Mouse (Mus musculus) layer of hippocampus, postnatal 36 days (tissue): Measurements from ENCODE around the gene Nmnat2. TPM values are rescaled to one million over a fixed set of nuclear protein-coding genes. Genes with fewer than 3 reads are reported as not detected.

Experiments
- DNase-seq, 2 experiments: peaks; one replicate each; pipeline ENCODE4 v3.0.0; 2022
- total RNA-seq, 2 experiments: library from RNA; stranded (reverse); gene quantifications; 2 replicates each; pipeline ENCODE4 v1.2.3; 2021

Nmnat2 gene
- total RNA-seq, 2 experiments from 2014 or later: 131 to 133 TPM

GRCm38 (mm10) chr1:153126491-153127381, 171.9 kb downstream of the Nmnat2 start:
- DNase-seq: no peak

GRCm38 (mm10) chr1:153127622-153128021, 172.8 kb downstream of the Nmnat2 start:
- no peak for DNase-seq

GRCm38 (mm10) chr1:153128780-153129179, 174.0 kb downstream of the Nmnat2 start:
- no peak for DNase-seq

- no peak for DNase-seq
These were observed 175.4 kb downstream of the Nmnat2 start for GRCm38 (mm10) chr1:153129992-153130713.

GRCm38 (mm10) chr1:153133865-153134781, 179.3 kb downstream of the Nmnat2 start:
- DNase-seq: peak in 1 of 2 experiments; percentile 6

GRCm38 (mm10) chr1:153136647-153137046, 181.9 kb downstream of the Nmnat2 start:
- DNase-seq: no peak

- peak; percentile 16 to 35 for DNase-seq
These were observed 183.7 kb downstream of the Nmnat2 start for GRCm38 (mm10) chr1:153138486-153138885.

GRCm38 (mm10) chr1:153139635-153140034, 184.8 kb downstream of the Nmnat2 start:
- no peak for DNase-seq

GRCm38 (mm10) chr1:153140265-153140664, 185.5 kb downstream of the Nmnat2 start:
- no peak for DNase-seq

- no peak for DNase-seq
These were observed 186.0 kb downstream of the Nmnat2 start for GRCm38 (mm10) chr1:153140747-153141228.

- DNase-seq: no peak
These were observed 189.2 kb downstream of the Nmnat2 start for GRCm38 (mm10) chr1:153144021-153144420.

GRCm38 (mm10) chr1:153145791-153146190, 191.0 kb downstream of the Nmnat2 start:
- no peak for DNase-seq

GRCm38 (mm10) chr1:153152594-153152993, 197.8 kb downstream of the Nmnat2 start:
- DNase-seq: no peak

- DNase-seq: no peak
These were observed 198.9 kb downstream of the Nmnat2 start for GRCm38 (mm10) chr1:153153619-153154137.

GRCm38 (mm10) chr1:153155364-153155763, 200.6 kb downstream of the Nmnat2 start:
- no peak for DNase-seq

- DNase-seq: no peak
These were observed 202.3 kb downstream of the Nmnat2 start for GRCm38 (mm10) chr1:153157021-153157623.

GRCm38 (mm10) chr1:153159137-153159536, 204.3 kb downstream of the Nmnat2 start:
- DNase-seq: no peak

- DNase-seq: no peak
These were observed 209.0 kb downstream of the Nmnat2 start for GRCm38 (mm10) chr1:153163831-153164230.

GRCm38 (mm10) chr1:153168293-153168692, 213.5 kb downstream of the Nmnat2 start:
- DNase-seq: no peak
